Mouse (Mus musculus) layer of hippocampus, adult 8-10 months (tissue): ENCODE data around the gene Tkt. TPM values are rescaled to one million over a fixed set of nuclear protein-coding genes. Genes with fewer than 3 reads are reported as not detected.

ENCODE experiments used
- DNase-seq, 2 experiments: peaks; one replicate each; pipeline ENCODE4 v3.0.0; 2022; ENCODE audit warnings: low spot score in 2 of 2
- microRNA-seq, 2 experiments: library from miRNA; unstranded; fragments of <30 nt; microRNA quantifications; one replicate each; pipeline ENCODE4 v1.2.0; 2022
- total RNA-seq, 4 experiments: library from RNA; stranded (reverse); gene quantifications; 2 replicates each; pipeline ENCODE4 v1.2.4; 2022

The Tkt gene
- total RNA-seq, 4 experiments from 2014 or later = 171 to 205 (median 194) TPM

DNA sequence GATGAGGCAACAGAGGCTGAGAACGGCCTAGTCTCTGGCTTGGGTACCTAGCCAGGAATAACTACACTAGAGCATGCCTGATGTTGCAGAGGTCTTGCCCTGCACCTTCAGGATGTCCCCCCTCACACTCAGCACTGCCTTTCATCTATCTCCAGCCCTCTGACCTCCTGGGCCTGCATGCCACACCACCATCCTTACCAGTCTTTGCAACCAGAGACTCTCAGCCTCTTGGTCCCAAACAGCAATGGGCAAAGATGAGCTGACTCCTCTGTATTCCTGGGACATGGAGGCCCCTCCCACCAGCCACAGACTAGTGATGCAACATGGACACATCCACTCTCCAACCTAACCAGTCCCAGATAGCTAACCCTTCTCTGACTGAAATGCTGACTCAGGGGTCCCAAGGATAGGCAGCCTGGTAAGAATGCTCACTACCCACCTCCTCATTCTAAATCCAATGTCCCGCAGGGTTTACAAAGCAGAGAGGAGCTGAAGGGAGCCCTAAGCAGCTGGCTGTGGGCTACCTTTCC lies 70.7 kb downstream of the Tkt start:
- DNase-seq = no peak

DNA sequence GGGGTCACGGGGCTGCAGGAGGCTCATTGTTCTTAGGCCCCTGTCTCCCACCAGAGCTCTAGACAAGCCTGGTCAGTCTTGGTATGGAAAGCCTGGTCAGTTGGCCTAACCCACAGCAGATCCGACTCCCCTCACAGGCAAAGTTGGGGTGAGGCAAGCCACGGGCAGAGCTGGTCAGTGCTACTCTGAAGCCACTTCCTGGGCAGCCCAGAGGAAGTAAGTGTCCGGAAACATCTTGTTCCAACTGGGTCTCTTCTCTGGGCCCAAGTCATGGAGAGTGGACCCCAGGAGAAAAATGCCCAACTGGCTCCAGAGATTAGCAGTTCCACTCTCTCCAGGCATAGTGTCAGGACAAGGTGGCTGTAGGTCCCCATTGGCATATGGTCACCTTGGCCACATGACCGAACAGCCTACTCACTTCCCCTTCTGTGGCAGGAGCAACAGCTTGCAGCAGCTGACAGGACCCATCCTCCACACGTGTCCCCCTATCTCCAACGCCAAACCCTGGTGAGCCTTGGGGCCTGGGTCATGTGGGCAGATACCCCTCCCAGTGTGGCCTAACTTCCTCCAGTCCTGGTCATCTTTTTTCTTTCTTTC lies 71.9 kb downstream of the Tkt start:
- no peak for DNase-seq

DNA sequence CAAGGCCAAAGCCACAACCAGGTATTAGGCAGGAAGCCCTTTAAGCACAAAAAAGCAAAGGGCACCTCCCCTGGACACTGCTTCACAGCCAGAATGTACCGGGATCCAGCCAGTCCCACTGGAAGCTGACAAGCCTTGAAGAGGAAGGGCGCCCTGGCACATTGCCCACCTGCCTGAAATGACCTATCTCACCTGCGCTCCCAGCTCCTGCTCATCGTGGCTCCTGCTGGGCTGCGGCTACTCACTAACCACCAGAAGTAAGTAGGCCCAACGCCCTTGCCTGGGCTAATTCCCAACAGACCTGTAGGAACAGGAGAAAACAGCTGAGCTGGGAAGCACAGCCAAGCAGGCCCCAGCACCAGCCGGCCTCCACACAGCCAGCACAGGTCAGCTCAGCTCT lies 74.0 kb downstream of the Tkt start:
- DNase-seq = no peak

DNA sequence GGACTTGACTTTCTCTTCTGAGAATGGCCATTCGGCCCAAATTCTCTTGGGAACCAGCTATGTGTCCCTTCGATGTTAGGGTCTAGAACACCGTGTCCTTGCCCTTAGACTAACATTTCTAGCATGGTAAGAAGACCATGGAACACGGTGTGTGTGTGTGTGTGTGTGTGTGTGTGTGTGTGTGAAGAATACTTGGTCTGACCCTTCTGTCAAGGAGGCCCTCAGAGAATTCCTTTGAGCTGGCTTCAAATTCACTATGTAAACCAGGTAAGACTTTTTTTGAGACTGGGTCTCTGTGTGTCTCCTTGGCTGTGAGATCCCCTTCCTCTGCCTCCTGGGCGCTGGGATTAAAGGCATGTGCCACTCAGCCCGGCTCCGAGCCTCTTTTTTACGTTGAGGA lies 74.4 kb downstream of the Tkt start:
- DNase-seq = no peak

Small RNA genes within 50 kb of the gene (microRNA-seq; reads per million reads assigned to microRNA genes)
- 4.8 to 11.6 reads per million in 2 experiments for gene Mir3076

Other genes with a start within 250 kb of the Tkt start
- 10 to 100 TPM; 21.8 to 25.8 (median 24.7) TPM for gene Dcp1a, start 68.8 kb upstream of the Tkt start, total RNA-seq
- 10 to 100 TPM; 42.2 to 55.3 (median 50.8) TPM for gene Cacna1d, start 56.9 kb upstream of the Tkt start, total RNA-seq
- 10 to 100 TPM; 31.3 to 44.6 (median 34.3) TPM for gene Prkcd, start 77.9 kb downstream of the Tkt start, total RNA-seq
- gene Rft1, start 106.0 kb downstream of the Tkt start, total RNA-seq = 10 to 100 TPM; 13.0 to 15.2 (median 14.2) TPM
- 10 to 100 TPM; 36.1 to 39.2 (median 37.0) TPM for gene Sfmbt1, start 166.5 kb downstream of the Tkt start, total RNA-seq